Mouse (Mus musculus): ENCODE measurements at regions not wholly inside any gene's neighbourhood (a gene's known extent, or its start where the extent isn't known, plus 50 kb on each side); places are given as distances from the start of the nearest gene placed in this dataset.

DNA sequence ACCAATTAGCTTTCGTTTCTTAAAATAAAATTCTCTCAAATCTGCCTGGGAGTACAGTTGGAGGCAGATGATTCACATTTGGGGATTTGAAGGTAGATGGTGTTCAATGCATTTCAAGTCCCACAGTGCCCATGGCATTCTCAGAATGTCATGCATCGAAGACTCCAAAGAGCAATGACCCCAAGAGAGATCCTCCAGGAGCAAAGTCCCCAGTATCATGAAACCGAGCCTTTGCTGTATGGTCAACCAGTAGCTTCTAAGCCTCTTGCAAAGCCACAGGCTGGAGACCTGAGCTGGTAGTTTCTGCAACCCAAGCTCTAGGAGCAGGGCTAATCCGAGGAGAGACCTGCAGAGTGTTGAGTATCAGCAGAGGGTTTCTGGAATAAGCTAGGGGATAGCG, 477.1 kb downstream of the Glrx3 start:
- TF ChIP-seq CTCF (IDR thresholded peaks at IDR 0.05; ENCODE audit: extremely low read depth, insufficient read length, insufficient replicate concordance, low read depth, low read length) = no peak
- no peak for TF ChIP-seq POLR2A (IDR thresholded peaks at IDR 0.05; ENCODE audit: low read depth, low read length)

Data from small intestine, adult 2 months (tissue).